Comparison of ENCODE assay signal across 8 mouse cellular contexts in genomic region chr10:82901436-82901835, GRCm38 (mm10). TPM values are rescaled to one million over a fixed set of nuclear protein-coding genes. Genes with fewer than 3 reads are reported as not detected.
DNase-seq lines count a peak whose midpoint lies in the region; ATAC-seq and TF ChIP-seq lines count a peak whose summit lies in the region.

No protein-coding gene starts in this region.

- peak; percentile 61 for ATAC-seq in forebrain, embryonic 13.5 days
- ATAC-seq in liver, embryonic 16.5 days (ENCODE audit: low read depth) = peak; percentile 48
- ATAC-seq in neural tube, embryonic 14.5 days (ENCODE audit: low read depth) = peak; percentile 73

- no peak for TF ChIP-seq POLR2A in testis, adult 2 months (IDR thresholded peaks at IDR 0.05; ENCODE audit: control insufficient read depth, low read depth, low read length)

- DNase-seq in c-Kit-positive CD71-positive TER-119-negative erythroid progenitor cells, embryonic 14.5 days (ENCODE audit: low read depth) = peak; percentile 63
- peak; percentile 90 to 94 for DNase-seq in heart, postnatal 14 days
- peak; percentile 94 to 95 for DNase-seq in kidney, postnatal 4 days

- 3% methylated on average over 7 of the region's 7 CpGs for WGBS in forebrain, embryonic 13.5 days
- WGBS in liver, embryonic 16.5 days (ENCODE audit: insufficient replicate concordance) = 3% methylated on average over 7 of the region's 7 CpGs
- 4% methylated on average over 7 of the region's 7 CpGs for WGBS in neural tube, embryonic 14.5 days

- H3K9me3 ChIP-seq in E14TG2a.4 (ENCODE audit: low read length) = no peaks in the 10 kb centered on the region
- H3K9me3 ChIP-seq in forebrain, embryonic 13.5 days (replicated peaks) = no peaks in the 10 kb centered on the region
- H3K9me3 ChIP-seq in liver, embryonic 16.5 days (replicated peaks; ENCODE audit: control insufficient read depth, low read length) = no peaks in the 10 kb centered on the region
- H3K9me3 ChIP-seq in neural tube, embryonic 14.5 days (ENCODE audit: control insufficient read depth, low read length) = no peaks in the 10 kb centered on the region

- 0 out of 2 replicates have a peak overlapping the region, but pooled peaks have one; percentile 12 for H3K27ac ChIP-seq in forebrain, embryonic 13.5 days
- H3K27ac ChIP-seq in liver, embryonic 16.5 days (ENCODE audit: low read length) = no peak overlapping the region
- no peak overlapping the region for H3K27ac ChIP-seq in neural tube, embryonic 14.5 days (ENCODE audit: low read depth, low read length)
- no peak overlapping the region for H3K27ac ChIP-seq in testis, adult 2 months (ENCODE audit: control insufficient read depth, insufficient read depth, low read depth, low read length)

- H3K36me3 ChIP-seq in E14TG2a.4 (ENCODE audit: insufficient read depth, low read length) = peaks cover 18% of the 10 kb centered on the region
- H3K36me3 ChIP-seq in forebrain, embryonic 13.5 days (ENCODE audit: poor library complexity, severe bottlenecking) = peaks cover 18% of the 10 kb centered on the region
- H3K36me3 ChIP-seq in liver, embryonic 16.5 days (ENCODE audit: control insufficient read depth, insufficient read depth) = peaks cover 11% of the 10 kb centered on the region
- peaks cover 12% of the 10 kb centered on the region; the same call in 1 of the 2 replicates for H3K36me3 ChIP-seq in neural tube, embryonic 14.5 days (ENCODE audit: control insufficient read depth, insufficient read depth, low read length)
- H3K36me3 ChIP-seq in testis, adult 2 months (ENCODE audit: control insufficient read depth, insufficient read depth, low read length) = no peaks in the 10 kb centered on the region

- intact Hi-C loops in heart, postnatal 14 days (cut with DNase I) = loop anchor here (1.0 to 10.0 kb wide), 3 partner anchors 89 to 603 kb away; no protein-coding TSS in a partner anchor

- H3K4me1 ChIP-seq in E14TG2a.4 (replicated peaks; ENCODE audit: low read depth, low read length) = peaks cover 47% of the 10 kb centered on the region
- peaks cover 23% of the 10 kb centered on the region for H3K4me1 ChIP-seq in forebrain, embryonic 13.5 days
- peaks cover 10% of the 10 kb centered on the region for H3K4me1 ChIP-seq in liver, embryonic 16.5 days (ENCODE audit: control insufficient read depth, low read depth, low read length)
- H3K4me1 ChIP-seq in neural tube, embryonic 14.5 days (ENCODE audit: control insufficient read depth, insufficient read depth, low read length) = peaks cover 8% of the 10 kb centered on the region; the same call in 1 of the 2 replicates
- peaks cover 10% of the 10 kb centered on the region for H3K4me1 ChIP-seq in testis, adult 2 months (ENCODE audit: control insufficient read depth, insufficient read depth, low read length)

- 0 out of 2 replicates have a peak overlapping the region, but pooled peaks have one; percentile 6 for H3K9ac ChIP-seq in forebrain, embryonic 13.5 days
- H3K9ac ChIP-seq in liver, embryonic 16.5 days (ENCODE audit: low read depth, low read length) = no peak overlapping the region
- no peak overlapping the region for H3K9ac ChIP-seq in neural tube, embryonic 14.5 days (replicated peaks; ENCODE audit: low read depth, low read length)

- H3K4me2 ChIP-seq in forebrain, embryonic 13.5 days = no peak overlapping the region
- H3K4me2 ChIP-seq in liver, embryonic 16.5 days (ENCODE audit: low read depth, low read length) = no peak overlapping the region
- no peak overlapping the region for H3K4me2 ChIP-seq in neural tube, embryonic 14.5 days (ENCODE audit: low read depth, low read length)

- H3K27me3 ChIP-seq in E14TG2a.4 (ENCODE audit: insufficient read depth, low read length) = 0 out of 2 replicates have a peak, but pooled peaks cover 3% of the 10 kb centered on the region
- H3K27me3 ChIP-seq in forebrain, embryonic 13.5 days = no peaks in the 10 kb centered on the region
- H3K27me3 ChIP-seq in liver, embryonic 16.5 days (ENCODE audit: control insufficient read depth, insufficient read depth, low read depth, low read length) = no peaks in the 10 kb centered on the region
- H3K27me3 ChIP-seq in neural tube, embryonic 14.5 days (ENCODE audit: control insufficient read depth, insufficient read depth, low read length) = no peaks in the 10 kb centered on the region
- no peaks in the 10 kb centered on the region for H3K27me3 ChIP-seq in testis, adult 2 months (ENCODE audit: control insufficient read depth, insufficient read depth, low read length)

- H3K4me3 ChIP-seq in E14TG2a.4 (replicated peaks; ENCODE audit: low read length) = no peak overlapping the region
- no peak overlapping the region for H3K4me3 ChIP-seq in forebrain, embryonic 13.5 days
- no peak overlapping the region for H3K4me3 ChIP-seq in liver, embryonic 16.5 days (ENCODE audit: low read depth, low read length)
- H3K4me3 ChIP-seq in neural tube, embryonic 14.5 days (ENCODE audit: low read depth, low read length) = no peak overlapping the region
- H3K4me3 ChIP-seq in testis, adult 2 months (ENCODE audit: control insufficient read depth, low read depth, low read length) = peak overlapping the region; percentile 52

- TF ChIP-seq CTCF in E14TG2a.4 (conservative IDR thresholded peaks at IDR 0.05; ENCODE audit: low read length) = peak; percentile 93
- TF ChIP-seq CTCF in testis, adult 2 months (IDR thresholded peaks at IDR 0.05; ENCODE audit: control insufficient read depth, insufficient read depth, insufficient replicate concordance, low read depth, low read length) = peak; percentile 92

RNA-seq across cellular contexts. Expression of gene Eid3, which starts 35.0 kb away (rescaled TPM):
- 0.46 and 0.62 TPM in 2 replicates for polyA plus RNA-seq in forebrain, embryonic 13.5 days (2015; fragmentation: Nextera tagmentation; extraction: Ambion mirVana)
- 1 to 10 TPM; 1.1 to 1.3 TPM for total RNA-seq in heart, postnatal 14 days (2021)
- polyA plus RNA-seq in liver, embryonic 16.5 days (2015; fragmentation: Nextera tagmentation; extraction: Ambion mirVana) = 0.13 and 0.18 TPM in 2 replicates
- 0.81 and 0.88 TPM in 2 replicates for polyA plus RNA-seq in neural tube, embryonic 14.5 days (2014; fragmentation: Nextera tagmentation; extraction: Ambion mirVana)
- polyA plus RNA-seq in testis, adult 2 months (2012; rRNA removed) = 261 and 281 TPM in 2 replicates

Comparison
In these comparisons a context has a peak if more than half of its experiments do, and no peak if none do; other contexts are left out.
1. RNA of gene Eid3, which starts 35.0 kb away (polyA plus RNA-seq): 261 to 281 TPM in testis, adult 2 months; 0.81 to 0.88 TPM in neural tube, embryonic 14.5 days, 0.46 to 0.62 TPM in forebrain, embryonic 13.5 days and 0.13 to 0.18 TPM in liver, embryonic 16.5 days; every median in the first group is over 100 times any median in the second.
2. Peak in every context shown above with its lines, with median percentiles within 50 percentile points of each other: DNase-seq and ATAC-seq.